Mouse (Mus musculus) midbrain, embryonic 10.5 days (tissue): ENCODE results near the gene Bricd5. TPM values are rescaled to one million over a fixed set of nuclear protein-coding genes. Genes with fewer than 3 reads are reported as not detected.

Experiments used
- DNase-seq: peaks from one replicate; pipeline ENCODE4 v3.0.0-alpha.2; 2017; ENCODE audit warnings: low spot score
- H3K27ac ChIP-seq: fragments of 300-500 bp; sonication (generic); replicated peaks from 2 replicates; pipeline ENCODE4 v1.5.1; 2016; ENCODE audit warnings: mild to moderate bottlenecking
- H3K27me3 ChIP-seq: fragments of 300-500 bp; sonication (generic); 2 replicates; pipeline ENCODE4 v1.6.1; 2016; ENCODE audit warnings: low read depth, mild to moderate bottlenecking; ENCODE audit not compliant: poor library complexity, severe bottlenecking
- H3K36me3 ChIP-seq: fragments of 300-500 bp; sonication (generic); 2 replicates; pipeline ENCODE4 v1.6.1; 2016; ENCODE audit warnings: mild to moderate bottlenecking, moderate library complexity
- H3K4me1 ChIP-seq: fragments of 300-500 bp; sonication (generic); 2 replicates; pipeline ENCODE4 v1.6.1; 2016
- H3K4me3 ChIP-seq: fragments of 300-500 bp; sonication (generic); 2 replicates; pipeline ENCODE4 v1.5.1; 2016; ENCODE audit warnings: mild to moderate bottlenecking, moderate library complexity
- H3K9me3 ChIP-seq: fragments of 300-500 bp; sonication (generic); replicated peaks from 2 replicates; pipeline ENCODE4 v1.6.1; 2016; ENCODE audit warnings: mild to moderate bottlenecking
- WGBS: fragments of 180-500 bp; shearing (Covaris S2); methylation state at CpG from one replicate; pipeline ENCODE4 v1.1.7; 2016; 5-methylcytosine and 5-hydroxymethylcytosine counted together
- polyA plus RNA-seq: library from polyadenylated mRNA; unstranded; fragments of >200 nt; fragmentation: Nextera tagmentation; extraction: Ambion mirVana; gene quantifications from 2 replicates; pipeline ENCODE4 v1.2.1, GENCODE M21; 2016

Bricd5 gene
- polyA plus RNA-seq, 1 experiment from 2014 or later, result 0.22 TPM

DNA sequence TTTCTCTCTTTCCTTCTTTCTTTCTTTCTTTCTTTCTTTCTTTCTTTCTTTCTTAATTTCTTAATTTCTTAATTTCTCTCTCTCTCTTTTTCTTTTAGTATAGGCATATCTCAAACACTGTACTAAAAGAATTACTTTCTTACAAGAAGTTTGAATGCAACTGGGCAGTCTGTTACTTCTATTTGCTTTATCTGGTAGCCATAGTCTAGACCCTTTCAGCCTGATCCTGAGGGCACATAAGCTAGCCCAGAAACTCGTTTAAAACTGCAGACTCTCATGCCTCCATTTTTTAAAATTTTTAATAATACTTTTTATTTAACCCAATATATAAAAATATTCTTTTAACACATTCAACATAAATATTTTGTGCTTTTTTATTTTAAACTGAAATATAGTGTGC lies 5.7 kb downstream of the Bricd5 start:
- peak overlapping the region; percentile 98 for H3K27ac ChIP-seq
- H3K4me3 ChIP-seq, result peak overlapping the region; percentile 87
- DNase-seq, result no peak
- H3K4me1 ChIP-seq, result peaks cover 24% of the 10 kb centered on the region
- H3K9me3 ChIP-seq, result no peaks in the 10 kb centered on the region
- 36% methylated on average over 1 of the region's 1 CpGs for WGBS
- H3K36me3 ChIP-seq, result peaks cover 37% of the 10 kb centered on the region
- H3K27me3 ChIP-seq, result no peaks in the 10 kb centered on the region

DNA sequence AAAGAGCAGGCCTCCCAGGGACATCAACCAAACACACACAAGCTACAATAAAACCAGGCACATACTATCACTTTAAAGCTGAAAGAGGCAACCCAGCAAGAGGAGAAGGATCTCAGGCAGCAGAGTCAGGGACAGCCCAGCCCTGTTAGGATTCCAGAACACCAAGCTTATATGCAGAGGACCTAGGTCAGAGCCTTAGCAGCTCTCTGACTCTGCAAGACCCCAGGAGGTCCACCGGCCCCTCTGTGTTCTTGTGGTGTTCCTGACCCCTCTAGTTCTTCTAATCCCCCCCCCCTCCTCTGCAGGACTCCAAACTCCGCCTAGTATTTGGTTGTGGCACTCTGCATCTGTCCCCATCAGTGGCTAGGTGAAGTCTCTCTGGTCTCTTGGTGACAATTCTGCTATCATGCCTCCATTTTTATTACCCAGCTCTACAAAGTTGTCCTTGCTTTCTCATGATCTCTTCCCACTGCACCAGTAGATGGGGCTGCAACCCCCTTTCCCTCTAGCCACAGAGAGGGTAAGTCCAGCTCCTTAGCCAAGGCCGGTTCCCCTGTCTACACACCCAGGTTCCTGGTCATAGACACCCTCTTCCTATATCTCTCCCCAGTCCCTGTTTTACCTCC lies 6.6 kb downstream of the Bricd5 start:
- Histone ChIP-seq H3K9me3 (no peaks in the 10 kb centered on the region), H3K27ac (0 out of 2 replicates have a peak overlapping the region, but pooled peaks have one; percentile 33), H3K4me3 (peak overlapping the region; percentile 87; the same call in 1 of the 2 replicates), H3K36me3 (peaks cover 28% of the 10 kb centered on the region), H3K4me1 (peaks cover 27% of the 10 kb centered on the region), H3K27me3 (no peaks in the 10 kb centered on the region)
- no peak for DNase-seq
- 49% methylated on average over 3 of the region's 3 CpGs for WGBS

DNA sequence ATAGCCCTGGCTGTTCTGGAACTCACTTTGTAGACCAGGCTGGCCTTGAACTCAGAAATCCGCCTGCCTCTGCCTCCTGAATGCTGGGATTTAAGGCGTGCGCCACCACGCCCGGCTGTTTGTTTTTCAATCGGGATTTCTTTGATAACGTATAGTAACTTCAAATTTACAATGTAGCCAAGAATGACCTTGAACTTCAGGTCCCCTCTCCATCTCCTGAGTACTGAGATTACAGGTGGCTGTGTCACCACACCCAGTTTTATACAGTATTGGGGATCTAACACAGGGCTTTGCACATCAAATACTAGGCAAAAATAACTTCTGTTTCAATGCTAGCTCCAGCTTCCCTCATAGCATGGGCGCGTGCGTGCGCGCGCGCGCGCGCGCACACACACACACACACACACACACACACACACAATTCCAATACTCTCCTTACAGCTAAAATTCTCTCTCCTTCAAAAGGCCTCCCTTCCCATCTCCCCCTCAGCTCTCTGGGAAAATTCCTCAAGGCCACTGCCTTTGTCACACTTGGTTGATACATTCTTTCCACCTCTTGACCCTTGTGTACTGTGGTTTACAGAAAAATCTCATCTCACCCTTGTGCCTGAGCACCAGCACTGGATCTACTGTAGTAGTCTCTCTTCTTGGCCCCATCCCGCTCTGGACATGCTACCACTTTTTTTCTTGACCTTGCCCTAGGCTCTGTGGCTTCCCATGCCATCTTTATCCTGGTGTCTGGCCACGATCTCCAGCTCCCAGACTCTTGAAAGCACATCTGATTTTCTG lies 7.5 kb downstream of the Bricd5 start:
- H3K27ac ChIP-seq, result no peak overlapping the region
- H3K36me3 ChIP-seq, result peaks cover 19% of the 10 kb centered on the region
- H3K27me3 ChIP-seq, result no peaks in the 10 kb centered on the region
- no peak overlapping the region for H3K4me3 ChIP-seq
- 94% methylated on average over 20 of the region's 20 CpGs for WGBS
- DNase-seq, result no peak
- H3K4me1 ChIP-seq, result peaks cover 31% of the 10 kb centered on the region
- no peaks in the 10 kb centered on the region for H3K9me3 ChIP-seq

DNA sequence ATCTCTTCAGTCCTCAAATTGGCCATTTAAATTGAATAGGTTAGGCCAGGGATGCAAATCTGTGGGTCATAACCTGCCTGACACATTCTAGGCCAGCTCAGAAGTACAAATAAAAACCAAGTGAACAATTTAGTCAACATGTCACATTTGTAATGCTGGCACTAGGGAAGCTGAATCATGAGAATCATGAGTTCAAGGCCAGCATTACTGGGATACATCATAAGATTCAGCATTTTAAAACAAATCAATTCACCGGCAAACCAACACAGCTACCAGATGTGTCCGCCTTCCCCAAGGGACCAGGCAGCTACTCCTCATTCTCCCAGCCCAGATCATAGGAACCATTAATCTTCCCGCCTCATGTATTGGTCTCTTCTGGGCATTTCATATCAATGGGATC lies 9.8 kb downstream of the Bricd5 start:
- WGBS, result 89% methylated on average over 3 of the region's 3 CpGs
- Histone ChIP-seq H3K4me3 (no peak overlapping the region), H3K4me1 (peaks cover 30% of the 10 kb centered on the region), H3K27me3 (peaks cover 19% of the 10 kb centered on the region), H3K27ac (no peak overlapping the region), H3K36me3 (no peaks in the 10 kb centered on the region), H3K9me3 (no peaks in the 10 kb centered on the region)
- no peak for DNase-seq

DNA sequence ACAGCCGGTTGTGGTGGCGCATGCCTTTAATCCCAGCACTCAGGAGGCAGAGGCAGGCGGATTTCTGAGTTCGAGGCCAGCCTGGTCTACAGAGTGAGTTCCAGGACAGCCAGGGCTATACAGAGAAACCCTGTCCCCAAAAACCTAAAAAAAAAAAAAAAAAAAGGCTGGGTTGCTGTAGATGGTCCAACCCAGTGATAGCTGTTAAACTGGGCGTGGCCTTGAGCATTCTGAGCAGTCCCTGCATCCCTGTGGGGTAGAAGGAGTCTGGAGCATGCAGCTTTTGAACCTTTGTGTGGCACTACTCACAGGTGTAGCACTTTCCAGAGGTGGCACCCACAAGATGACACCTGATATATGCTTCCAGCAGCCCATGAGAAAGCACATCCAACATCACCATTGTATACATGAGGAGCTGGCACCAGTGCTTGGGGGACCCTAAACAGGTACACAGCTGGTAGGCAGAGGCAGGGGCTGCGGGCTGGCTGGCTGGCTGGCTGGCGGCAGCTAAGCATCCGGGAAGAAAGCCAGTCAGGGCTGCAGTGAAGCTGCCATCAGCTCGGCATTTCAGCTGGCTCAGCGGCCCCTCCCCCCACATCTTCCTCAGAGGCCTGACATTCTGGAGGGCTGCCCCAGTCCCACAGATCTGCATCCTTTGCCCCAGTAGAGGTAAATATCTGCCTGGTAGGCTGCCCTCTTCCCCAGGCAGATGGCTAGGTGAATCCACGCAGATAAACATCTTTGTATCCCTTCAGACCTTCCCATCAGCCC lies 11.6 kb downstream of the Bricd5 start:
- DNase-seq, result no peak
- Histone ChIP-seq H3K9me3 (no peaks in the 10 kb centered on the region), H3K4me3 (peak overlapping the region; percentile 27; the same call in 1 of the 2 replicates), H3K27ac (peak overlapping the region; percentile 57), H3K36me3 (no peaks in the 10 kb centered on the region), H3K4me1 (peaks cover 36% of the 10 kb centered on the region), H3K27me3 (peaks cover 34% of the 10 kb centered on the region)
- 50% methylated on average over 11 of the region's 11 CpGs for WGBS

DNA sequence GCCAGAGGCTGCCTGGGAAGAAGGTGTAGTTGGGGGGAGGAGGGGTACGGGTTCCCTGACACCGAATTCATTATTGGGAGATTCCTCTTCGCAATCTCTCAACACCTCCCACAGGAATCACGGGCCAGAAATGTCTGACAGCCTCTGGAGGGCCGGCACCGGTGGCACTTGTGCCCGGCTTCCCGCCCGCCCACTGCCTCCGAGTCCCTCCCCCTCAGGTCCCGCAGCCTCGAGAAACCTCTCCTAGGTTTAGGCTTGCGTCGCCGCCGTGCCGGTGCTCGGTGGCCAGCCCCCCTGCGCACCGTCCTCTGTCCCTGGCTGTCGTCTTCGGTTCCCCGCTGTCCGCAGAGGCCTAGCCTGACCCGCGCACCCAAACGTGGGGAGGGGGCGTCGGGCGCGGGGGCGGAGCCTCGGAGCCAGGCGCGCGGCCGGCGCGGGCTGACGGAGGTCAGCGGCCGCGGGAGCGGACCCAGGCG lies 14.5 kb downstream of the Bricd5 start, which contains the start of gene Caskin1:
Gene Caskin1, plus strand, starts transcription at position 416 of the 476 bp plus-strand sequence.
- Histone ChIP-seq H3K36me3 (no peaks in the 10 kb centered on the region), H3K4me3 (peak within 1 kb of the TSS; percentile 88), H3K27me3 (peaks cover 41% of the 10 kb centered on the region), H3K4me1 (peaks cover 44% of the 10 kb centered on the region), H3K27ac (peak within 1 kb of the TSS; percentile 91), H3K9me3 (no peaks in the 10 kb centered on the region)
- 0% methylated on average over 45 of the region's 45 CpGs for WGBS
- peak; percentile 55 for DNase-seq

DNA sequence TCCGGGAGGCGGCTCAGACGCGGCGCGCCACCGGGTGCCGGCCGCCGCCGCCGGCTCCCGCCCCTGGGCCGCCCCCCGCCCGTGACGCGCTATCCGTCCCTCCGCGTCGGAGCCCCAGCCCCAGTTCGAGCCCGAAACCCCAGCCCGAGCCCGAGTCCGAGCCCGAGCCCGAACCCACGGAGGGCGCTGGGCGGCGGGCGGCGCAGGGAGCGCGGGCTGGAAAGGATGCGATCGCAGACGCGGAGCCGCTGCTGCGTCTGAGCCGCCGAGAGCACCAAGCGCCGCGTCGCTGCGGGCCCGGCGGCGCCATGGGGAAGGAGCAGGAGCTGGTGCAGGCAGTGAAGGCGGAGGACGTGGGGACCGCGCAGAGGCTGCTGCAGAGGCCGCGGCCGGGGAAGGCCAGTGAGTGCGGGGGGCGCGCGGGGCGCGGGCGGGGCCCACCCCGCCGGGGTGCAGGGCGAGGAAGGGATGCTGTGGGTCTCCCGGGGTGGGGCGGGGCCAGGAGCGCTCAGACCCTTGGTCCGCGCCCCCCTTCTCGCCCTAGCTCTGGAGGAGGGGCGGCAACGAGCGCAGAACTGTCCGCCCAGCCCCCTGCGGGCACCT lies 15.1 kb downstream of the Bricd5 start:
- Histone ChIP-seq H3K4me1 (peaks cover 44% of the 10 kb centered on the region), H3K27me3 (peaks cover 41% of the 10 kb centered on the region), H3K9me3 (no peaks in the 10 kb centered on the region), H3K36me3 (no peaks in the 10 kb centered on the region), H3K27ac (peak overlapping the region; percentile 91), H3K4me3 (peak overlapping the region; percentile 88)
- under 1% methylated on average over 77 of the region's 81 CpGs for WGBS
- DNase-seq, result peak; percentile 69

DNA sequence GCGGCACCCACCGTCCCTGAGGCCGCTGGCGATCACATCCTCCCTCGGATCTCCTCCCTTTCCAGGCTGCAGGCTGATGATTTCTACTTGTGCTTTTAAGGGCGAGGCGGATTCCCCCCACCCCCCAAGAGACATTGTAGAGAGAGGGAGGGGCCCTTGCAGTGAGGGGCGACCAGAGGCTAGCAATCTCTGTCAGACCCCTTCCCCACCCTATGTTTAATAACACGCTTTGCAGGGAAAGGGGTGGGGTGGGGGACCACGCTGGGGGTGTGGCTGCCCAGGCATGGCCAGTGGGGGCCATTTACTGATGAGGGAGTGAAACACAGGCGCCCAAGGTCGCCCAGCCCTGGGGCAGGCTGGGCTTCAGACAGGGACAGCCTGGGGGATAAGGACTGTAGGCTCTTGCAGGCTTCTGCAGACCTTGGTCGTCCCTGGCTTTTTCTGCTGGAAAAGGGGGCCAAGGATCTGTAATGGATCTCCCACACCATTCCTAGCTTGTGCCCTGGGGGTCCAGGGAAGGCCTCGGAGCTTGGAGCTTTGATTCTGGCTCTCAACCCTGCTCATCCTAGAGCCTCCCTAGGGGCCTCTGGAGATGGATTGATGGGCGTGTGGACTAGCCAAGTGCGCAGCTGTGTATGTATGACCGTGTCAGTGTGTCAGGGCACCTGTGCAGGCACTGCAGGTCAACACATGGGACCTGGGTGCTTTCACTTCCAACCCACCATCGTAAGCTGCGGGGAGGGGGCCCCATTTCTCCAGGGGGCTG lies 15.8 kb downstream of the Bricd5 start:
- 21% methylated on average over 19 of the region's 19 CpGs for WGBS

DNA sequence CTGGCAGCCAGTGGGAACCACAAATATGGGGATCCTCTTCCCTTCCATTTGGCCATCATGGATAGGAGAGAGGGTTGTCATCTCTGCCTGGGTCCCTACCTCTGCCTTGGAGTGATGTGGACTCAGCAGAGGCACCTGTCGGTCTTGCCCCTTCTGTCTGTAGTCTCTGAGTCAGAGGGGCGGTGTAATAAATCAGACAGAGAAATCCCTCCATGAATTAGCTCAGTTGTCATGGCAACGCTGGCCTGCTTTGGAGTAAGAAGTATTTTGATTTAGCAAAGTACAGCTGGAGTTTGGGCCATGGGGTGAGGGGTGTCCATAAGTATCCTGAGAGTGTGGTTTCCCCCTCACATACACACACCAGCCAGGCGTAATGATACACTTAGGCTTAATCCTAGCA lies 16.7 kb downstream of the Bricd5 start:
- Histone ChIP-seq H3K4me3 (peak overlapping the region; percentile 88; the same call in 1 of the 2 replicates), H3K27ac (no peak overlapping the region), H3K4me1 (peaks cover 45% of the 10 kb centered on the region), H3K36me3 (no peaks in the 10 kb centered on the region), H3K9me3 (no peaks in the 10 kb centered on the region), H3K27me3 (peaks cover 41% of the 10 kb centered on the region)
- 80% methylated on average over 4 of the region's 4 CpGs for WGBS
- DNase-seq, result no peak

More for the DNA sequence above, 15.8 kb downstream of the Bricd5 start:
- Histone ChIP-seq H3K36me3 (no peaks in the 10 kb centered on the region), H3K4me3 (peak overlapping the region; percentile 88), H3K27me3 (peaks cover 41% of the 10 kb centered on the region), H3K9me3 (no peaks in the 10 kb centered on the region), H3K27ac (peak overlapping the region; percentile 91), H3K4me1 (peaks cover 44% of the 10 kb centered on the region)
- no peak for DNase-seq

DNA sequence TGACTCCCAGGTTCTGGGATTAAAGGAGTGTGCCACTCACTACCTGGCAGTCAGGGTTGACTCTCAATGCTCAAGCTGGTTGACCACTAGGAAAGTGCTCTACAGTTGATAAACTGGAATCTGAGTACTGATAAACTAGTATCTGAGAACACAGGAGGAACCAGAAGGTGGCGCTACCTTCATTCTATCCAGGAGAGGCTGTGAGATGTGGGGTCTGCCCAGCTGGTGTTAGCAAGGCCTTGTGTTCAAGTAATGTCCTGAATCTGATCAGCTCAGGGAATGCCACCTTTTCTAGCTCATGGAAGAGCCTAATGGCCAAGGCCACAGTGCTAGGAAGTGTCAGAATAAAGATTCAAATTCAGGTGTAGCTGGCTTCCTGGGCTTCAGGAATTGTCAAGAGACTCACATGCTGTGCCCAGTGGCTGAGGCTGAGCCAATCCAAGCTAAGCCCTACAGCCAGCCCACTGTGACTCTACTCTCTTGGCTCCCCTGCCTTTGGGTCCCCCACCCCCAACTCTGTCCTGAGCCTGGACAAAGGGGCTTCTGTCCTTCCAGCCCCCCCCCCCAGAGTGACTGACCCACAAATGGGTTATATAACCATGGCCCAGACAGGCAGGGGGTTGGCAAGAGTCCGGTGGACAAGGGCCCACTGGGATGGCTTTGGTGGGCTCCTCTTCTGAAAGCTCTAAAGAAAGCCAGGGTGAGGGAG lies 21.1 kb downstream of the Bricd5 start:
- 46% methylated on average over 2 of the region's 2 CpGs for WGBS
- peaks cover 12% of the 10 kb centered on the region for H3K27me3 ChIP-seq
- no peaks in the 10 kb centered on the region for H3K9me3 ChIP-seq
- H3K36me3 ChIP-seq, result peaks cover 39% of the 10 kb centered on the region
- peak; percentile 39 for DNase-seq
- no peak overlapping the region for H3K4me3 ChIP-seq
- H3K27ac ChIP-seq, result 0 out of 2 replicates have a peak overlapping the region, but pooled peaks have one; percentile 28
- peaks cover 20% of the 10 kb centered on the region for H3K4me1 ChIP-seq

DNA sequence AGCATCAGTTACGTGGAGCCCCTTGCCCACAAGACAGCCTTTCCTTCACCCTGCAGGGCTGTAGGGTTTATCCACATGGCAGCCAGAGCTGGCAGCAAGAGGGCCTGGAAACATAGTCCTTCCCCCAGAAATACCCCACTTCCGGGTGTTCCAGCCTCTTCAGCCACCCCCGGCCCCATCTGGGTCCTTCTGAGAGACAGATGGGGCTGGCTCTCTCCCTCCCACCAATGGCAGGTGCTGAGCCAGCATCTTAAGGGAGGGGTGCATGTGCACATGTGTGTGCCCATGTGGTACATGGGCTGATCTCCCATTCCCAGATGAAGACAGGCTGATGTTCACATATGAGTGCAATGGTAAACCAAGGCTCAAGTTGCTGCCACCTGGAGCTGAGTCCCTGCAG lies 21.8 kb downstream of the Bricd5 start:
- 80% methylated on average over 3 of the region's 3 CpGs for WGBS
- Histone ChIP-seq H3K27me3 (peaks cover 5% of the 10 kb centered on the region; the same call in 1 of the 2 replicates), H3K4me3 (no peak overlapping the region), H3K9me3 (no peaks in the 10 kb centered on the region), H3K27ac (no peak overlapping the region), H3K4me1 (peaks cover 14% of the 10 kb centered on the region), H3K36me3 (peaks cover 45% of the 10 kb centered on the region)
- DNase-seq, result no peak
